ENCODE assay signal across 13 mouse cellular contexts in genomic region chr12:34836864-34837263, GRCm38 (mm10).
"Had no signal": no experiment of that assay in that cellular context is flagged by ENCODE, and none has a peak within 500 bp of the region (broad histone marks: within the 10 kb centered on the region; RNA-seq: fewer than 3 reads in every experiment).

No protein-coding gene starts in this region.

- H3K27me3 ChIP-seq: liver, embryonic 15.5 days had no signal

- ATAC-seq: lung, postnatal 0 days had no signal

- H3K9me3 ChIP-seq: limb, embryonic 10.5 days; liver, embryonic 15.5 days; neural tube, embryonic 13.5 days had no signal

- H3K36me3 ChIP-seq: limb, embryonic 10.5 days; liver, embryonic 15.5 days; neural tube, embryonic 13.5 days had no signal

- H3K4me2 ChIP-seq: liver, embryonic 11.5 days; liver, embryonic 15.5 days; neural tube, embryonic 13.5 days had no signal

- H3K4me1 ChIP-seq: liver, embryonic 15.5 days had no signal

- H3K27ac ChIP-seq: kidney, postnatal 0 days; limb, embryonic 10.5 days; liver, embryonic 15.5 days; neural tube, embryonic 13.5 days had no signal

- H3K4me3 ChIP-seq: limb, embryonic 10.5 days; liver, embryonic 15.5 days; neural tube, embryonic 13.5 days had no signal

- H3K9ac ChIP-seq: liver, embryonic 15.5 days; neural tube, embryonic 13.5 days had no signal

- DNase-seq: kidney, adult 11 months; kidney, adult 9 months; kidney, postnatal 36 days; lung, adult 2 months; lung, postnatal 36 days; right cerebral cortex, postnatal 14 days; thymus, postnatal 36 days had no signal
